Mouse (Mus musculus) left cerebral cortex, adult 18-20 months (tissue): Measurements from ENCODE around the gene C1qtnf7. TPM values are rescaled to one million over a fixed set of nuclear protein-coding genes. Genes with fewer than 3 reads are reported as not detected.

Experiments used
- DNase-seq, 2 experiments: peaks; one replicate each; pipeline ENCODE4 v3.0.0; 2021 to 2022; ENCODE audit warnings: low spot score in 2 of 2, mixed read lengths in 1 of 2
- total RNA-seq, 2 experiments: library from RNA; stranded (reverse); gene quantifications; 2 replicates each; pipeline ENCODE4 v1.2.3; 2021

The C1qtnf7 gene
- total RNA-seq, 2 experiments from 2014 or later = 1.3 to 2.2 TPM

GRCm38 (mm10) chr5:43539168-43539516 is 23.8 kb downstream of the C1qtnf7 start:
- no peak for DNase-seq

DNA sequence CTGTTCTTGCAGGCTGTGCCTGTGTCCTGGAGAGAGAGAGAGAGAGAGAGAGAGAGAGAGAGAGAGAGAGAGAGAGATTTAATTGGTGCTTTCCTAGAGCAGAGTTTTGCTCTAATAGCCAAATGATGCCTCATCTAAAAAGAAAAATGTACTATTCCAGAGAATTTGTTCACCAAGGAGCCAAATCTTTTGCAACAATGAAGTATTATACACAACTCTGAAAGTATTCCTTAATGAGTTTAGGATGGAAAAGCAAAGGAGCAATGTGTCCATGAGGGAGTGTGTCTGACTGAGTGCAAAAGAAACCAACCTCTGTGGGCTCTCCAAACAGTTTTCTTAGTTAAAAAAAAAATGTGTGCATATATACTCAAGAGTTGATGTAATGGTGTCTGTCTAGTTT is 24.5 kb downstream of the C1qtnf7 start:
- DNase-seq = no peak

DNA sequence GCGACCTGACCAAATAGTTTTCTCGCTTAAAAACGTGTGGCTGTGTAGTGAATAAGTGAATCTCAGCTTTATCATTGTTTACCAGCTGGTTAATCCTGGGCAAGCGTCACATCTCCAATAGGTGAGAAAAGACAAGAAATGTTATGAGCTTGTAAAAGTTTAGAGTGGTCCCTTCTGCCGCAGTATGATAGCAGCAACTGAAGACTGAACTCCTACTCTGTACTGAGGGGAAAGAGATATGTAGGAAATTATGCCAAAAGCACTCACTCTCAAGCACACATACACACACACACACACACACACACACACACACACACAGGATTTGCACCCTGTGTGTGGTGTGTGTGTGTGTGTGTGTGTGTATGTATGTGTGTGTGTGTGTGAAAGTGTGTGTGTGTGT is 26.2 kb downstream of the C1qtnf7 start:
- DNase-seq = no peak

DNA sequence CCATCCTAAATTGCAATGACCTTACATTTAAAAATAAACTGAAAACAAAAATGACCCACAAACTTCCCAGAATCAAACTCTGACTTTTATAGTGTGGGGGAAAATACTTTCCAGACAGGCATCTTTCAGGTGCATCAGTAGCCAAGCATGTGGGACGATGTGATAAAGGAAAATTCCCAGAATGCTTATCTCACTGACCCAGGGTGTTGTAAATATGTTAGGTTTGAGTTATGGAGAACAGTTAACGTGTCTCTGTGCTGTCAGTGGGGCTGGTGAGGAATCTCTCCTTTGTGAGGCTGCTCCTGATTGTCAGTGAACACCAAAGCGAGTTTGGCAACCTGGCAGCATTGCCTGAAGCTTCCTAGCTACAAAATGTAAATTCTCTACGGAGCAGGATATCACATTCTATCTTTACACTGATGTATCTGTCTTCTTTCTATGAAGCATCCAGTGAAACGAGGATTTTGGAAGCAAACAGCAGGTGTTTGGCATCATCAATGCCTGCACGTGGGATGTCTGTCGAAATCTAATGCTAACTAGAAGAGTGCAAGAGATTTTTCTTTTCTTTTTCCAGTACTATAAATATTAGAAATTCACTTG is 27.0 kb downstream of the C1qtnf7 start:
- DNase-seq = peak; percentile 34 to 36

GRCm38 (mm10) chr5:43549951-43550350 is 34.6 kb downstream of the C1qtnf7 start:
- DNase-seq = no peak

DNA sequence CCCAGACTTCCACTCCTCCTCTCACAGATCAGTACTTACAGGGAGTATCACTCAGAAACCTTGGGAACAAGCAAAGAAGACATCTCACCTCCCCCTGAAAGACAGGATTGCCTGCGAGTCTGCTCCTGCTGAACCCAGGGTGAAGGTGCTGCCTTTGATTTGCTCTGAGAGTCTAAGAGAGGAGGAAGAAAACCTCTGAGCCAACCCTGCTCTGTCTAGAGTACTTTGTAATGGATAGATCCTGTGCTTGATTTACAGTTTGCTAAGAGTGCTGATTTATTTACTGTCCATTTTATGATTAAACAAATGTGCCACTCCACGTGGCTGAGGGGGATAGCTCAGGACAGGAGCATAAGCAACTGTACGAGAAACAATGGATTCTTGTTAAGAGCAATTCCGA is 35.1 kb downstream of the C1qtnf7 start:
- DNase-seq = no peak

DNA sequence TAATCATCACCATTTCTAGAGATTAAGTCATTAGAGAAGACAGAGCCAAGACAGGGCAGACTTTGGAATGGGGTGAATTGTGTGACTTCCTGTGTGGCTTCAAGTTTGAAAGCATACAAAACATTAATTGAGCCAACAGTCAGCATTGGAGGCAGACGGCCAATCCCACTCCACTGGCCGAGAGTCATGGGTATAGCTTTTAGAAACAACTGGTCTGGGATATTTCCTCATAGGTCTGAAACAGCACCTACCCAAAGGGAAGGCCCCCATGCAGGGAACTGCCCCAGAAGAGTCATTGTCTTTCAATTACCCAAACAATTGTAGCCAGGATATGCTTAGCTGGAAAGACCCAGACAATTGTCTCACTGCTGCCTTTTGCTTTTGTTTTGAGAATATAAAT is 39.5 kb downstream of the C1qtnf7 start:
- no peak for DNase-seq

DNA sequence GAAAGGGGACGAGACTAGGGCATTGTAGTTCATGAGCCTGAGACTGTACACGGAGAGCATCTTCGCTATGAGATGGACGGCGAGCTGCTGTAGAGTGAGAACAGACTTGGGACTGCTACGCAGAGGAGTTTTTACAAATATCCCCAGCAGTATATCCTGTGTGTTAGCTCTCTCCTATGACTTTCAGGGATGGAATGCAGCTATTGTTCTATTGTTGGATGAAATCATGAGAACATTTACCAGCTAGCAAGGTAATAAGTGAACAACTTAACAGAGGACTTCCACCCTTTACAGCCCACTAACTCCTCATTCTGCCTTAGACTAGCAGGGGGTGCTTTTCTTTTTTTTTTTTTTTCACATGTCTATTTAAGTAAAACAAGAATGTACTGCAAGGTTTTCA is 40.1 kb downstream of the C1qtnf7 start:
- no peak for DNase-seq

DNA sequence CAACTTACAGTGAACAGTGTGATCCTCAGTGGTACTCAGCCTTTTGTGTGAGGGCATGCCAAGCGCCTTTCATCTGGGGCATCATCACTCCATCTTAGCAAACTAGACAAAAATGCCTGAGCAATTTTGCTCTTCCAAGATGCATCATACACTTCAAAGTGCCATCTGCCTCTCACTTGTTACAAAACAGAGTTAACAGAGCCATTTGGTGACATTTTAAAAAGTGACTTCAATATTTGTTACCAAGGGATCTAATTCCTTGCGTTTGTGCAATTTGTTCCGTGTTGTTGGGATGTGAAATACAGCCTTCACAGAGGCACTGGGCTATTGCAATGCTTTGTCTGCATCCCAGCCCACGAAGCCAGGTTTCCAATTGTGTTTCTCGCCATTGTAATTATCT is 42.1 kb downstream of the C1qtnf7 start:
- DNase-seq = no peak

DNA sequence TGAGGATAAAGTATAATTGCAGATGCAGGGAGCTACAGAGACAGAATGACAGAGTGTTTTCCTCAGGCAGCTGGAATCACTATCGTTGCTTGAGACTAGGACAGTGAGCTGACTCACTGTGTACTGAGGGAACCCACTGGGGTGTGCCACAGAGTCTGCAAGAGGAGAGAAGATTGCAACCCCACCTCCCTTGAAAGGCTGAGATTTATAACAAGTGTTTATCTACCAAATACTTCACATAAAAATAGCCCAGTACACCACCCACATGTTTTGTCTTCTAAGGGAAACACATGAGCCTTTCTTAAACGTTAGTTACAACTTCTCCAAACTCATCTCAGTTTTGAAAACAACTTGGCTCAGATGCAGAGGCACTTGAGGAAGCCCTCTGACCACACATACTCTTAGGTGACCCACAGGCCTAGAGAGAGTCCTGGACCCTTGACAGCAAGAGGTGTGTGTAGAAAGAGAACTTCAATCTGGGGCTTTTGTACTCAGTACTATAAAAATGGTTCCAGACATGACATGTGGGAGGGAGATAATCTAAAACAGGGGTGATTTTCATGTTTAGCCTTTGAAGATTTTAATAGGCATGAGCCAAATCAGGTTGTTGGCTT is 46.4 kb downstream of the C1qtnf7 start:
- DNase-seq = peak in 1 of 2 experiments; percentile 7

DNA sequence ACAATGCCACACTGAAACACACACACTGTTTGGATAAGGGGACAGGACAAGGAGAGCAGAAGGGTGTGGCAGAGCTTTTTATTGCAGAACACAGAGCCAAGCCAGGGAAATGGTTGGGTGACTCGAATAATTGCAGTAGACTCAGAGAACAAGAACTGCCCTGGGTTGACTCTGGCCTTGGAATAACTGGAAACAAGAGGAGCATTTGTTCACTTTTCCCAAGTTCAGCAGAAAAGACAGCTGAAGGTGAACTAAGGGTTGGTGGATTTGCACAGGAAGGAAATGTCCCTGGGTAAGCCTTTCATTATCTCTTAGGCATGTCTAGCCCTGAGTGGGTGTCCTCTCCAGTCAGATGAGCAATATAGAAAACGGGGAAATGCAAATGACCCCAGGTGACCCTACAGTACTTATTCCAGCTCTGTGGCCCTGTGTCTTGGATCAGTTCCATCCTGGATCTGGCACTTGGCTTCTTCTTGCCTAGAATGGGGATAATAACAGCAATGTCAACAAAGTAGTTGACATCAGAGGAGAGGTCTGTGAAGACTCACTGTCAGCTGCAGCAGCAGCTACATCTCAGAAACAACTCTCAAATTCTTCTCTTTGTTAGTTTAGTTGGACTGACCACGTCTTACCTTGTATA is 54.5 kb downstream of the C1qtnf7 start:
- DNase-seq = no peak

DNA sequence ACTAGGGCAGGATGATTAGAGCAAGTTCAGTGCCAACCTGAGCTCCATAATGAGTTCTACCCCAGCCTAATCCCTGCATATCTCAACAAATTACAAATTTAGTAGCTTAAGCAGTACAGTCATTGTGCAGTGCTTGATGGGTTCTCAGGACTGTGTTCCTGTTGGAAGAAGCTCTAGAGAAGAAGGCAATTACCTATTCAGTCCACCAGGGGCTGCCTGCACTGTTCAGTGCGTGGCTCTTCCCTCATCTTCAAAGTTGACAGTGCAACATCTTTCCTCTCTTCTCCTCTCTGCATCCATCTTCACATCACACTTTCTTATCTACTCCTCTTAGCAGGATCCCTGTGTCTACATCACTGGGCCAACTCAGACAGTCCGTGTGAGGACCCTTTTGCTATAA is 67.5 kb downstream of the C1qtnf7 start:
- peak; percentile 20 to 22 for DNase-seq

- no peak for DNase-seq
Measured at GRCm38 (mm10) chr5:43583326-43584120, 68.2 kb downstream of the C1qtnf7 start.

- no peak for DNase-seq
Measured at GRCm38 (mm10) chr5:43584464-43584863, 69.1 kb downstream of the C1qtnf7 start.

DNA sequence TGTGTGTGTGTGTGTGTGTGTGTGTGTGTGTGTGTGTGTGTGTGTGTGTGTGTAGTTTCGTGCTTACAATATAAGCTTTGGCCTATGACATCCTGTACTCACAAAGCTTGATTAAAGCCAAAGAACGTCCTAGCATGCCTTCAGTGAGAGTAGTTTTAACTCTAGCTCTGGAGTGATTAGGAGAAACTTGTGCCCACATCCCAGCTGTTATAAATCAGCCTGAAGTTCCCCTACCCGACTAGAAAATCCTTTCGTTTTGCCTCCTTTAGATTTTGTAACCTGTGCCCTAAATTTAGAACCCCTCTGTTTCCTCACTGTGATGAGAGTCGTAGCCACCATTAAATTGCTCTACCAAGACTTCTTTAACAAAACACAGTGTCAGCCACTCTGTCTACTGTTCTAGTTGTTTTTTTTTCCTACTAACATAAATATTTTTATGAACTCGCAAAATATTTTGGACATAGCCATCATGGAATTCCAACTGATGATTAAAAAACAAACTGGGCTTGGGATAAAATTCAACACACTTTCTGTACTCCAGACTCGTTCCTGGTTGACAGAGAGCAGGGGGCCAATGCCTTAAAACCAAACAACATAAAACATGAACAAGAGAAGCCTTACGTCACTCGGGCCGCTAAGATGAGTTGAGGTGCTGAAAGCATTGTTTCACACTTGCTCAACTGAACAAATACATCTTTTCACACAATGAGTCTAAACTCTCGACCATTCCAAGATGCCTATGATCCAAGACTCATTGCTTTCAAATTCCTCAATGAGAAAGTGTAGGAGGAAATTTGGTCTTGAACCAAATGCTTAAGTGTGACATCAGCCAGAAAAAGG is 70.3 kb downstream of the C1qtnf7 start:
- DNase-seq = no peak

- DNase-seq = no peak
Measured at GRCm38 (mm10) chr5:43588791-43589439, 73.6 kb downstream of the C1qtnf7 start.

DNA sequence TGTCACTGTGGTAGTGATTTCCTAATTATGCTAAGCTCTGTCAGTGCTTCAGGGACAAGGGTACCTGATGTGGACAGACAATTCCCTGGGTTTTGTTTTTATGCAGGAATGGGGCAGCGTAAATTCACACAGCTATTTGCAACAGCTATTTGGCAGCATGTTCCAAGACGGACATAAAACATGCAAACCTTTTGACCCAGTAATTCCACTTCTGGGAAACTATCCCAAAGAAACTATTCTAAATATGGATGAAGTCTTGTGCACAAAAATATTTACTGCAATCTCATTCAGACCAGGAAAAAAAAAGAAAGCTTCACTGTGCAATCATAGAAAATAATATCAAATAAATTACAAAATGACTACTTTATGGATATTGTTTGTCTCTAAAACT is 74.1 kb downstream of the C1qtnf7 start:
- no peak for DNase-seq

GRCm38 (mm10) chr5:43590311-43590731 is 75.0 kb downstream of the C1qtnf7 start:
- DNase-seq = no peak

DNA sequence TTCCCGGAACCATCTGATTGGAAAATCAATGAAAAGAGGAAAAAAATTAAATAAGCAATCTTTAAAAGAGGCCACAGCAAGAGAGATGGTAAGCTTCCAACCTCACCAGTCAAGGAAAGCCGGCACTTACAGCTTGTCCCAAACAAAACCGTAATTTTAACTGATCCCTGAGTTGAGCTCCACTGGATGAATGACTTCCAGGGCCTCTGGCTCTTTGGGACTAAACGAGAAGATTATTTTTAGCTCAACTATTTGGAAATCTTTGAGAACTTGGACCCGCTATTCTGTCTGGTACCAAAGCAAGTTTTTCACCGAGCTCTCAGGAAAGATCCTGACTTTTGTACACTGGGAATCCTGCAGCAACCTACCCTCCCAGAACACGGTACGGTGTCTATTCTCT is 86.3 kb downstream of the C1qtnf7 start:
- no peak for DNase-seq

DNA sequence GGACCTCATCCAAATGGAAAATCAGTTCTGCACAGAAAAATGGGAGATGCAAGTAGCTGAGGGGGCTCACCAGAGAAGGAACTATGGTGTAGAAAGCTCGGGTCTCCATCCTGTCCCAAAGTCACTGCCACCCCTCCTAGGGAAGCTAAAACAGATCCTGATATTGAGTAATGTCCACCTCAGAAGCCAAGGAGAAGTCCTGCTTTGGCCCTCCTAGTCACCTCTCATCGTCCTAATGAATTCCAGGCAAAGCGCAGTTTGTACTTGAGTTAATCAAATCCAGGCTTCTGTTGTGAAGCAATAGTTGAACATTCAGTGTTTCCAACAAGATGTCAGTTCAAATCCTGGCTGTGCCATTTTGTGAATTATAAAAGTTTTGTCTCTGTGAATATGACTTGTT is 87.2 kb downstream of the C1qtnf7 start:
- no peak for DNase-seq

DNA sequence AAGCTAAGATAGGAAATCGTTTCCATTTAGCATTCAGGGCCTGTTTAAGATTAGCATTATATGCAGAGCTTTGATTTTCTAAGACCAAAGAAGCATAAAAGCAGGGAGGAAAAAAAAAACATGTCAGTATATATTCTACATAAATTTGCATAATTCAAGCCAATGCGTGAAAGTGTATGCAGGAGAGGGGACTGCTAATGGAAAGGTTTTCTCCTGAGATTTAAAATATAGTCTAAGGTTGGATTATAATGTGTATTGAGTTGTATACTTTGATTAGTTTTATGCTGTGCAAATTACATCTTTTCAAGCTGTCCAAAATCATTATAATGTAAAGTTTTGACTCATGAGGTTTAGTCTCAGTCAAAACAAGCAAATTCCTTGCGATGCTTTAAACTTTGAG is 88.2 kb downstream of the C1qtnf7 start:
- no peak for DNase-seq
